Mouse (Mus musculus) embryonic facial prominence, embryonic 15.5 days (tissue): Measurements from ENCODE around the gene Amer2. TPM values are rescaled to one million over a fixed set of nuclear protein-coding genes. Genes with fewer than 3 reads are reported as not detected.
"Not testable (repeated sequence)": the region's sequence is repeated elsewhere in the genome, so short reads cannot be mapped to it uniquely, and the experiment has no call there.

Experiments used
- ATAC-seq: fragments of 200-750 bp; cut with Nextera tagmentation; 2 replicates; pipeline ENCODE4 v1.8.0; 2017; ENCODE audit warnings: low read depth, moderate TSS enrichment; ENCODE audit not compliant: insufficient number of reproducible peaks, low FRiP score, low TSS enrichment
- H3K27ac ChIP-seq: fragments of 300-500 bp; sonication (generic); replicated peaks from 2 replicates; pipeline ENCODE4 v1.5.1; 2015; ENCODE audit warnings: mild to moderate bottlenecking, inconsistent platforms
- H3K27me3 ChIP-seq: fragments of 300-500 bp; sonication (generic); 2 replicates; pipeline ENCODE4 v1.6.1; 2015; ENCODE audit warnings: inconsistent platforms
- H3K36me3 ChIP-seq: fragments of 300-500 bp; sonication (generic); 2 replicates; pipeline ENCODE4 v1.6.1; 2015; ENCODE audit warnings: mild to moderate bottlenecking, inconsistent platforms
- H3K4me1 ChIP-seq: fragments of 300-500 bp; sonication (generic); 2 replicates; pipeline ENCODE4 v1.6.1; 2015; ENCODE audit warnings: inconsistent platforms
- H3K4me2 ChIP-seq: fragments of 300-500 bp; sonication (generic); replicated peaks from 2 replicates; pipeline ENCODE4 v1.6.1; 2015; ENCODE audit warnings: mild to moderate bottlenecking, inconsistent platforms
- H3K4me3 ChIP-seq: fragments of 300-500 bp; sonication (generic); replicated peaks from 2 replicates; pipeline ENCODE4 v1.5.1; 2015; ENCODE audit warnings: mild to moderate bottlenecking, inconsistent platforms
- H3K9ac ChIP-seq: fragments of 300-500 bp; sonication (generic); 2 replicates; pipeline ENCODE4 v1.6.1; 2015; ENCODE audit warnings: inconsistent platforms
- H3K9me3 ChIP-seq: fragments of 300-500 bp; sonication (generic); replicated peaks from 2 replicates; pipeline ENCODE4 v1.6.1; 2016; ENCODE audit warnings: inconsistent platforms
- WGBS: fragments of 180-500 bp; shearing (Covaris S2); methylation state at CpG from one replicate; pipeline ENCODE4 v1.1.7; 2015; 5-methylcytosine and 5-hydroxymethylcytosine counted together
- polyA plus RNA-seq: library from polyadenylated mRNA; unstranded; fragments of >200 nt; fragmentation: Nextera tagmentation; extraction: Ambion mirVana; gene quantifications from 2 replicates; pipeline ENCODE4 v1.2.1, GENCODE M21; 2015

Amer2 gene
- polyA plus RNA-seq: 2.8 and 3.5 TPM in 2 replicates

DNA sequence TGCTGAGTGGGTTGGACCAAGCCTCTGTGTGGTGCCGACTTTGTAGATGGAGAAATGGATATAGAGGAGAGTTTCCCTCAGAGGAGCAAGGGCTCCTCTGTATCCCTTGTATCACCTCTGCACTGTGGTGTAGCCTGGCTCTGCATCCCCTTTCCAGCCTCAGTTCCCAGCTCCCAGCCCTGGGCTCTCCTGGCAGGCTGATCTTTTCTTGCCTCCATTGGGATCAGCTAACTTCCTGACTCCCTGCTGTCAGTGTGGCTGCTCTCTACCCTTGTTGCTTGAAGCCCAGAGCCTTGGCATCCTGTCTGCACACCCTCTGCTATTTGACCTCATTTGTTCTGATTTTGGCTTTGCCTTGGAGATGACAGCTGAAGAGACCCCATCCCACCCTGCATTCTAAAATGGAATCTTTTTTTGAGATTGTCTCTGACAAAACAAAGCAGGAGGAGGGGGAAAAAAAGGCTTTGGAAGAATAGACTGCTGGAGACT is at the start of gene Amer2:
Amer2 (plus strand) TSS at position 439 of the 489 bp plus-strand sequence.
- Histone ChIP-seq H3K27ac (no peak within 1 kb of the TSS), H3K4me3 (no peak within 1 kb of the TSS), H3K4me1 (peaks cover 11% of the 10 kb centered on the region), H3K4me2 (no peak within 1 kb of the TSS), H3K9me3 (no peaks in the 10 kb centered on the region), H3K27me3 (peaks cover 9% of the 10 kb centered on the region; the same call in 1 of the 2 replicates), H3K36me3 (no peaks in the 10 kb centered on the region), H3K9ac (no peak within 1 kb of the TSS)
- no peak for ATAC-seq
- WGBS: 63% methylated on average over 1 of the region's 1 CpGs

DNA sequence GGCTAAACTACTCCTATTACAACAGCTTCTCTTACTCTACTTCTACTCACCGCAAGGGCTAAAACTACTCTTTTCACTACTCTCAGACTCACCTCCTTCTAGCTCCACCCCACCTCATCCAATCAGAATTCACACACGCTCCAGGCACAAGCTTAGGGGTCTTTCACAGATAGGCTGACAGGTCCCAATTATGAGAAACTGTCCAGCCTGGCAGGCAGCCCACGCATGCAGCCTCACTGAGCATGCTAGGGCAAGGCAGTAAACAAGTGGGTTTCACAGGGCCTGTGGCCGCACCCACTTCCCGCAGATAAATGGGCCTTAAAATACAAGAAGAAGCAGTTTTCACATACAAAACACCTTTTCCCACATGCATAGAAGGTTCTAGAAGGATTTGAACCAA is 33.1 kb upstream of the Amer2 start:
- WGBS: 64% methylated on average over 5 of the region's 5 CpGs
- H3K4me2 ChIP-seq, H3K4me3 ChIP-seq, H3K9ac ChIP-seq, H3K4me1 ChIP-seq, H3K27ac ChIP-seq, H3K36me3 ChIP-seq, H3K27me3 ChIP-seq, ATAC-seq, H3K9me3 ChIP-seq: not testable (repeated sequence)

DNA sequence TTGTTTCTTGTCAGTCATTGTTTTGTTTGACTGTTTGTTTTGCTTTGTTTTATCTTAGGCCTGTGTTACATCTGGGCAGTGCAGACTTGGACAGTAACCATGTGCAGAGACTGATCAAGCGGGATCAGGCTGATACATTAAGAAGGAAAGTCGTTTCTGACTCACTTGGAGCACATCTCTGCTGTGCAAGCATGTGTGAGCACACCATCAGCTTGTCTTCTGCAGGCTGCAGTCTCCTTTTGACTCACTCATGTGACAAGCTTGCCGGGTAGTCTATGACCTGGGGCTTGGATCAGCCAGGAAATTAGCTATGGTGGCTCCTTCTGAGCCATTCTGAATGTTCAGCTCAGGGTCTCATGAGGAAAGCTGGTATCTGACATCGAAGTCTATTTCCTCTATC is 32.5 kb upstream of the Amer2 start:
- 65% methylated on average over 4 of the region's 4 CpGs for WGBS
- Histone ChIP-seq H3K4me3 (no peak overlapping the region), H3K9me3 (no peaks in the 10 kb centered on the region), H3K4me2 (no peak overlapping the region), H3K27ac (no peak overlapping the region), H3K4me1 (no peaks in the 10 kb centered on the region), H3K36me3 (no peaks in the 10 kb centered on the region), H3K27me3 (no peaks in the 10 kb centered on the region), H3K9ac (no peak overlapping the region)
- ATAC-seq: no peak

DNA sequence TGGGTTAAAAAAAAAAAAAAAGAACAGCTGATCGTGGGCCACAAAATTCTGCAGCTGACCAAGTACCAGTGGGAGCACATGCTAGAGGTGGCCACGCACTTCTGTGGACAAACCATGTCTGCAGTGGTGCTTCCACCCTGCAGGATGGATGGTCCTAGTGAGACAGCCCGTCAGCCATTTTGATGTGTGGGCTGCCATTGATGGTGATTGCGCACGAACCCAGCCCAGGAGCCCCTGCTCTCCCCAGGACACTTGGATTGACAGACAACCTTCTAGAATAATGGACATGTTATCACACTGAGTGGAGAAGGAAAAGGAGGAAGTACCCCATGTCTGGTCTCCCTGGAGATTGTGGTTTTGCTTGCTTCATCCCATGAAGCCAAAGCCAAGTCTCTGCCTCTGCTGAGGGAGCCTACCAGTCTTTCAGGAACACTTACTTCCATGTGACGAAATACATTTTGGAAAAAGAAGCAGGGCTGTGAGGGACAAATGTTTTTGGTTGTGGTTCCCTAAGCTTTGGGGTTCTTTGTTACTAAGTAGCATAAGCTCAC is 27.7 kb upstream of the Amer2 start:
- WGBS: 88% methylated on average over 6 of the region's 6 CpGs
- Histone ChIP-seq H3K4me1 (no peaks in the 10 kb centered on the region), H3K27ac (no peak overlapping the region), H3K4me2 (no peak overlapping the region), H3K9me3 (no peaks in the 10 kb centered on the region), H3K4me3 (no peak overlapping the region), H3K9ac (no peak overlapping the region), H3K27me3 (no peaks in the 10 kb centered on the region), H3K36me3 (no peaks in the 10 kb centered on the region)
- no peak for ATAC-seq

DNA sequence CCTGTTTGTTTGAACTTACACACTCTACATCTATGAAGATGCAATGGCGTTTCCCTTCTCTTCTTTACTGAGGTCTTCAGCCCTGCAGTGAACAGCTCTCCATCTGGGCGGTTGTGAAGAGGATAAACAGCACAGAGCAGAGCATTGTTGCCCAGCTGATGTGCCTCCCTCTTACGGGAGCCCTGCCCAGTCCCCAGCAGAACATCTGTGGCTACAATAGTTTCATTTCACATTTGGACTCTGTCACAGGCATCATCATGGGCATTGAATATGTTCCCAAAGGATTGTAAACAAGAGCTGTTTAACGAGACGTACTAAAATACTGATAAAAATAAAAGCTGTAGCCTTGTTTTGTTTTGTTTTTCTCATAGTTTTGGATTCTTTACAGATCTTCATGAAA is 14.7 kb upstream of the Amer2 start:
- no peak overlapping the region for H3K4me2 ChIP-seq
- no peaks in the 10 kb centered on the region for H3K36me3 ChIP-seq
- no peak overlapping the region for H3K4me3 ChIP-seq
- 0 out of 2 replicates have a peak, but pooled peaks cover 4% of the 10 kb centered on the region for H3K4me1 ChIP-seq
- H3K9ac ChIP-seq: no peak overlapping the region
- H3K27ac ChIP-seq: no peak overlapping the region
- ATAC-seq: no peak
- H3K27me3 ChIP-seq: no peaks in the 10 kb centered on the region
- no peaks in the 10 kb centered on the region for H3K9me3 ChIP-seq
- 82% methylated on average over 5 of the region's 5 CpGs for WGBS

DNA sequence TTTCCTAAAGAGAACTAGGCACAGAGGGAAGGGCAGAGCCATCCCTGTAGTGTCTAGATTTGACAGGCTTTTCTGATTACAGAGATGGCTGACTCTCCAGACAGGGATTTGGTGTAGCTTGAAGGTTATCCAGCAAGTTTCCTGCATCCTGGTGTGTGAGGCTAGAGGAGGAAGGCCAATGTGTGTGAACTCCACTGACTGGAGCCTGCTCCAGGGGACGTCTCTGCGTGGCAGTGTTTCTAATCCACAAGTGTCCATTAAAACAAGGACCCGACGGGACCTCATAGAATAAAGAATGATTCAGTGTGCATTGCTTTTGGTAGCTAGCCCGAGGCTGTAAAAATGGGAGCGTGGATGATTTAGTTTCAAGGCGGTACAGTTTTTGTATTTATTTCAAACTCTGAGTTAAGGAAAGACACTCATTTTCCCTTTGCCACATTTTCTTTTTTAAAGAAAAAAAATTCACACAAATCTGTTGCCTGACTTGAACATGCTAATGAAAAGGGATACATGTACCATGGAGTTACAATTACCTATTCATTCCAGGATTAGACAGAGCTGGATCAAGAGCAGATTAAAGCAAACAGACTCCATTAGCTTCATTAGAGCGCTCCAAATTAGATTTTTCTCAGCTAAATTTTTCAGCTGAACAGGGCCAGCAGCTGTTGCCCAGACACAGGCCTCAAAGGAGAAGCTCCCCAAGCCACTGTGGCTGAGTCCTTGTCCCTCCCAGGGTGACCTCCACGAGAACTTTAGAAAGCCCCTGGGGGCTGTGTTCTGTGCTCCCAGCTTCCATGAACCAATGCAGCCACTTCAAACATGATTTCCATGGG is 11.5 kb upstream of the Amer2 start:
- Histone ChIP-seq H3K4me2 (no peak overlapping the region), H3K36me3 (no peaks in the 10 kb centered on the region), H3K27ac (no peak overlapping the region), H3K9me3 (no peaks in the 10 kb centered on the region), H3K4me3 (no peak overlapping the region), H3K27me3 (no peaks in the 10 kb centered on the region), H3K4me1 (0 out of 2 replicates have a peak, but pooled peaks cover 4% of the 10 kb centered on the region), H3K9ac (no peak overlapping the region)
- 38% methylated on average over 9 of the region's 9 CpGs for WGBS
- no peak for ATAC-seq

DNA sequence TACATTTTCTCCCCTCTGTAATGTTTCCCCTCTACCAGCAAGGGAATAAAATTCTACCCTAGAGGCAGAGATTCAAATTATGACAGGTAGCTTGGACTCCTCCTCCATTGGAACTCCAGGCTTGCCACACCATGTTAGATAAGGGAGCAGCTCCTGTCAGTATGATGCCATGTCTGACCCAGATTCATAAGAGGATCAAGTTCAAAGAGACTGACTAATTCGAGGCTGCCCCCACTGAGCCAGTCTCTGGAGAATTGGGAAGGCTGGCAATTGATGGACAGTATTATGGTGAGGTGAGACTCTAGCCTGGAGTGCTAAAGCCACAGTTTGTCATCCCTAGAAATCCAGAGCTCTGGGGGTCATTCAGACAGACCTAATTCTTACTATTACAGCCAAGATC is 6.3 kb upstream of the Amer2 start:
- no peak overlapping the region for H3K27ac ChIP-seq
- ATAC-seq: no peak
- H3K4me1 ChIP-seq: peaks cover 10% of the 10 kb centered on the region; the same call in 1 of the 2 replicates
- H3K4me2 ChIP-seq: no peak overlapping the region
- no peaks in the 10 kb centered on the region for H3K36me3 ChIP-seq
- no peaks in the 10 kb centered on the region for H3K9me3 ChIP-seq
- no peaks in the 10 kb centered on the region for H3K27me3 ChIP-seq
- H3K9ac ChIP-seq: no peak overlapping the region
- no peak overlapping the region for H3K4me3 ChIP-seq
- 53% methylated on average over 1 of the region's 1 CpGs for WGBS

DNA sequence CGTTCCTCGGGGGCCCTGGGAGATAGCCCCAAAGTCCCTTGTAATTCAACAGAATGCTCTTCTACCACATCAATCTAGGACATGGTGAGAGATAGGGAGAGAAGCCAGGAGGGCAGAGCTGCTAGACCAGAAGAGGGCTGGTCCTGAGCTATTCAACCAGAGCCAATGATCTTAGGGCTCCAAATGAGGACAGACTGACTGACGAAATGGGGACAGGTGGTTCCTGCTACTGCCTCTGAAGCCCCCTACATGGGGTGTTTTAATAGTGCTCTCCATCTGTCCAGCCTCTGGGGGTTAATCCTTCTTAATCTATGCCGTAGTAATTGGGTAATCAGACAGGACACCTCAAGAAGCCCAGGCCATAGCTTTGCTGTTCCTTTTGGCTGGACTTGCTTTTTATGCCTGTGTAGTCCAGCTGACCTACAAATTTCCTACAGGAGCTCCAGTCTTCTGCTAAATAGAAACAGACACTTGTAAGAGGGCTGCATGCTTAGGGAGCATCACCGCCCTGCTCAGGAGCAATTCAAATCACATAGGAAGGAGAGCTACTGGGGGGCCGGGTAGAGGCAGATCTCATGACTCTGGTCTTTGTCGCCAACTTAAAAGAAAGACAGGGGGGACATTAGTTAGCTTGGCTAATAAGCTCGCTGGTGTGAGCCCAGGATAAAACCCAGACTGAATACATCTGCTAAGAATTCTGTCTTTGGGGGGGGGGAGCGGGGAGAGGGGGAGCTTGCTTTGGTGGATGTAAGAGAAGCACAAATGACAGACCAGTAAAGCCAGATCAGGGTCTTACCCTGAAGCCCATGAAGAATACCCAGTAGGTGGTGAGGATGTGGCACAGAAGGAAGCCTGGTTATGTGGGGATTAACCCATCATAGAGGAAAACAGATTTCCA is 4.0 kb upstream of the Amer2 start:
- 43% methylated on average over 9 of the region's 9 CpGs for WGBS
- H3K4me3 ChIP-seq: no peak overlapping the region
- no peak overlapping the region for H3K4me2 ChIP-seq
- no peak overlapping the region for H3K27ac ChIP-seq
- no peaks in the 10 kb centered on the region for H3K9me3 ChIP-seq
- no peak for ATAC-seq
- no peaks in the 10 kb centered on the region for H3K36me3 ChIP-seq
- no peaks in the 10 kb centered on the region for H3K27me3 ChIP-seq
- no peak overlapping the region for H3K9ac ChIP-seq
- peaks cover 6% of the 10 kb centered on the region; the same call in 1 of the 2 replicates for H3K4me1 ChIP-seq

DNA sequence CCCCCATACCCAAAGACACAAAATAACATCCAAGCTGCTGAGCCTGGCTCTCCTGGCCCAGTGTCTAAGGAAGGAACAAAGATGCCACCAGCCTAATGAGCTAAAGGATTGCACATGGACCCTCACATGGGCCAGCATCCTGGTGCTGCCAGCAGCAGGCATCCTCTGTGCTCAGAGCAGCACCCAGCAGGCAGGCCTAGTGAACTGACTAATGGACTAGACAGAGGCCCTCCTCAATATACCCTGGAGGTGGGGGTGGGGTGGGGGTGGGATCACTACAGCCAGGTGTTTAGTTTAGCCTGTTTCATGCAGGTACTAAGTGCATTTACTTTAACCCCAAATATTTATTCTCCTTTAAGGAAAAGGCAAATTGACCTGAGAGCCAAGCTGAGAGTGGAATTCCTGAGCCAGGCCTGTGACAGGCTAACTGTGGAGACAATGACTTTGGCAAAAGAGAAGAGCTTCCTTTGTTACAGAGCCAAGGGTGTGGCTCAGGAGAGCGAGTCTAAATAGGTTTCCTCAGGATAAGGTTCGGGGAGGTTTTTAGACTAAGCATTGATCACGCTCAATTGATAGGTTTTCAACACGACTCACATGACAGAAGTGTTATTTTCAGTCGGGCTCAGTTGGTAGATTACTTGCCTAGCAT is 3.3 kb upstream of the Amer2 start:
- Histone ChIP-seq H3K9me3 (no peaks in the 10 kb centered on the region), H3K4me2 (no peak overlapping the region), H3K9ac (no peak overlapping the region), H3K36me3 (no peaks in the 10 kb centered on the region), H3K27me3 (no peaks in the 10 kb centered on the region), H3K27ac (no peak overlapping the region), H3K4me3 (no peak overlapping the region), H3K4me1 (peaks cover 6% of the 10 kb centered on the region; the same call in 1 of the 2 replicates)
- ATAC-seq: no peak
- 50% methylated on average over 5 of the region's 5 CpGs for WGBS

DNA sequence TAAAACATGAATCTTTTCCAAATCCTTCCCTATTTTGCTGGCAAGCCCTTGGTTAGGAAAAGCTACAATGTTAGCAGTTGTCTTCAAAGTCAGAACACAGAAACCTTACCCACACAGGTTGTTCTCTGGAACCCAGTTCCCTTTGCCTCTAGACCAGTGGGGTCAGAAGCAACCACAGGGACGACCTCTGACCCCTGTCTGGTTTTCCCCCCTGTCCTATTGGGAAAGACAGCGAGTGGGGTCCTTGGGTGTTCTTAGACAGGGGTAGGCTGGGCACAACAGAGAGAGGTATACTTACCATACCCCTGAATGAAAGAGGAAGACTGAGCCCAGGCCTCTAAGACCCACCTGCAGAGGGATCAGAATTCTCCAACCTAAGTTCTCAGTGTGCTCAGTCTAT is 4.0 kb downstream of the Amer2 start:
- ATAC-seq: no peak
- peaks cover 22% of the 10 kb centered on the region for H3K4me1 ChIP-seq
- no peak overlapping the region for H3K4me3 ChIP-seq
- WGBS: 61% methylated on average over 2 of the region's 2 CpGs
- H3K9me3 ChIP-seq: no peaks in the 10 kb centered on the region
- H3K9ac ChIP-seq: no peak overlapping the region
- no peak overlapping the region for H3K4me2 ChIP-seq
- H3K27ac ChIP-seq: no peak overlapping the region
- H3K27me3 ChIP-seq: peaks cover 20% of the 10 kb centered on the region
- no peaks in the 10 kb centered on the region for H3K36me3 ChIP-seq
